Mouse (Mus musculus) kidney, embryonic 15.5 days (tissue): Measurements from ENCODE around the gene Ghrhr. TPM values are rescaled to one million over a fixed set of nuclear protein-coding genes. Genes with fewer than 3 reads are reported as not detected.
A peak's percentile ranks its signal among the peaks of the same experiment; 100 is the strongest.

ENCODE experiments used
- ATAC-seq: fragments of 200-750 bp; cut with Nextera tagmentation; replicated peaks from 2 replicates; pipeline ENCODE4 v1.8.0; 2017; ENCODE audit warnings: moderate TSS enrichment; ENCODE audit not compliant: low FRiP score
- H3K27ac ChIP-seq: fragments of 300-500 bp; sonication (generic); 2 replicates; pipeline ENCODE4 v1.5.1; 2015; ENCODE audit warnings: mild to moderate bottlenecking, inconsistent platforms
- H3K27me3 ChIP-seq: fragments of 300-500 bp; sonication (generic); 2 replicates; pipeline ENCODE4 v1.6.1; 2015; ENCODE audit warnings: inconsistent platforms
- H3K36me3 ChIP-seq: fragments of 300-500 bp; sonication (generic); 2 replicates; pipeline ENCODE4 v1.6.1; 2015; ENCODE audit warnings: inconsistent platforms
- H3K4me1 ChIP-seq: fragments of 300-500 bp; sonication (generic); 2 replicates; pipeline ENCODE4 v1.6.1; 2015; ENCODE audit warnings: inconsistent platforms
- H3K4me2 ChIP-seq: fragments of 300-500 bp; sonication (generic); 2 replicates; pipeline ENCODE4 v1.6.1; 2015; ENCODE audit warnings: moderate library complexity, mild to moderate bottlenecking, inconsistent platforms
- H3K4me3 ChIP-seq: fragments of 300-500 bp; sonication (generic); replicated peaks from 2 replicates; pipeline ENCODE4 v1.5.1; 2015; ENCODE audit warnings: mild to moderate bottlenecking, inconsistent platforms
- H3K9ac ChIP-seq: fragments of 300-500 bp; sonication (generic); 2 replicates; pipeline ENCODE4 v1.6.1; 2015; ENCODE audit warnings: mild to moderate bottlenecking, inconsistent platforms
- H3K9me3 ChIP-seq: fragments of 300-500 bp; sonication (generic); replicated peaks from 2 replicates; pipeline ENCODE4 v1.6.1; 2016; ENCODE audit warnings: inconsistent platforms
- WGBS: fragments of 180-500 bp; shearing (Covaris S2); methylation state at CpG from one replicate; pipeline ENCODE4 v1.1.7; 2015; ENCODE audit warnings: mixed read lengths; 5-methylcytosine and 5-hydroxymethylcytosine counted together
- polyA plus RNA-seq: library from polyadenylated mRNA; unstranded; fragments of >200 nt; fragmentation: Nextera tagmentation; extraction: Ambion mirVana; gene quantifications from 2 replicates; pipeline ENCODE4 v1.2.1, GENCODE M21; 2015

Ghrhr gene
- polyA plus RNA-seq, 1 experiment from 2014 or later: 0.05 TPM

DNA sequence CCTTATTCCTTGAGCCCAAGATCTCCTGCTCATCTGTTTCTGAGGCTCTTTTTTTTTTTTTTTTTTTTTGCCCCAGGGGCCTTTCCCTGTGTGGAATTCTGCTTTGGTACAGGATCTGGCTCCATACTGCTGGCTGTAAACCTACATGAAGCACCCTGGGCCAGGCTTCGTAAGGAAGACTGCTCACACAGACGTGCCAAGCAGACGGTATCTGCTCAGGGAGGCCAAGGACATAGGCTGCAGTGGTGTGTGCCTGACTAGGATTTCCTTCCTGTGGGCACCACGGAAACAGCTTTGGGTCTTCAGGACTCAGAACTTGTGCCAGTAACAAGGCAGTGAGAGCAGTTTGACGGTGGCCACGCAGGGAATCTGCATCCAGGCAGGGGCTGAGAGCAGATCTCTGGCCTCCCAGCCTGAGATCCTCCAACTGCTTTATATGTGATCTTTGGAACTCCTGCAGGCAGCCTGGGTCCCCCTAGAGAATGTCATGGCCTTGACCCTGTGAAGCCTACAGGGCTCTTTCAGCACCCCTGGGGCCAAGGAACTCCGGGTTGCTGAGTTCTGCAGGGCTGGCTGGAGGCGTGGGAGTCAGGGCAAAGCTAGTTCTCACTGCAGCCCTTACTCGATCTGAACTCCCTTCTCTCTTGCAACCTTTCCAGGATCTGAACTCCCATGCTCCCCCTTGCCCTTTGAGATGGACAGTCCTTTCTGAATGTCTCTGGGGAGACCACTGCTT lies 26.1 kb downstream of the Ghrhr start:
- Histone ChIP-seq H3K36me3 (no peaks in the 10 kb centered on the region), H3K4me1 (no peaks in the 10 kb centered on the region), H3K27ac (no peak overlapping the region), H3K9me3 (no peaks in the 10 kb centered on the region), H3K9ac (no peak overlapping the region), H3K4me2 (no peak overlapping the region), H3K27me3 (no peaks in the 10 kb centered on the region), H3K4me3 (no peak overlapping the region)
- no peak for ATAC-seq
- 63% methylated on average over 9 of the region's 9 CpGs for WGBS

- Histone ChIP-seq H3K4me3 (no peak overlapping the region), H3K9me3 (no peaks in the 10 kb centered on the region), H3K27ac (no peak overlapping the region), H3K27me3 (no peaks in the 10 kb centered on the region), H3K4me2 (no peak overlapping the region), H3K36me3 (no peaks in the 10 kb centered on the region), H3K9ac (no peak overlapping the region), H3K4me1 (no peaks in the 10 kb centered on the region)
- no peak for ATAC-seq
- WGBS: 77% methylated on average over 9 of the region's 9 CpGs
These were observed 27.6 kb downstream of the Ghrhr start for GRCm38 (mm10) chr6:55403411-55404309.

DNA sequence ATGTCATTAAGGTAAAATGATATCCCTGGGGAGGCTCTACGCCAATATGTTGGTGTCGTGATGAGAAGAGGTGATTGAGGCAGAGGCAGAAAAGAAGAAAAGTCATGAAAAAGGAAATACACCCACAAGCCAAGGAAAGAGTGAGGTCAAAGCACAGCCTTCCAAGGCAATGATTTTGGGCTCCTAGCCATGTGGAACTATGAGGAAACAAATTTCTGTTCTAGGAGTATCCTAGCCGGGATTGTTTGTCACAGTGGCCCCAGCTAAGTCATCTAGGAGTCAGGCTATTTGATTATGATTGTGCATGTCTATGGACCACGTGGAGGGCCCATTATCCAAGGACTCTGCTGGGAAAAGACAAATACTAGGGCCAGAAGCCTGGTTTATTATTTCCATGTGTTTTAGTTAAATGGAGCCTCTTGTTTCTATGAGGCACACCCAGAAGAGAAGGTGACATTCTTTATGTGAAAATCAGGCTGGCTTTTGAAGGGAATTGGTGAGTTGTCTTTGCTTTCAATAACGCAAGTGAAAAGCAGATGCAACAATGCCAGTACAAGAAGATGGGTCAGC lies 28.4 kb downstream of the Ghrhr start:
- Histone ChIP-seq H3K36me3 (no peaks in the 10 kb centered on the region), H3K27me3 (no peaks in the 10 kb centered on the region), H3K9ac (no peak overlapping the region), H3K9me3 (no peaks in the 10 kb centered on the region), H3K4me2 (no peak overlapping the region), H3K4me1 (no peaks in the 10 kb centered on the region), H3K27ac (no peak overlapping the region), H3K4me3 (no peak overlapping the region)
- ATAC-seq: no peak
- WGBS: 68% methylated on average over 5 of the region's 5 CpGs

DNA sequence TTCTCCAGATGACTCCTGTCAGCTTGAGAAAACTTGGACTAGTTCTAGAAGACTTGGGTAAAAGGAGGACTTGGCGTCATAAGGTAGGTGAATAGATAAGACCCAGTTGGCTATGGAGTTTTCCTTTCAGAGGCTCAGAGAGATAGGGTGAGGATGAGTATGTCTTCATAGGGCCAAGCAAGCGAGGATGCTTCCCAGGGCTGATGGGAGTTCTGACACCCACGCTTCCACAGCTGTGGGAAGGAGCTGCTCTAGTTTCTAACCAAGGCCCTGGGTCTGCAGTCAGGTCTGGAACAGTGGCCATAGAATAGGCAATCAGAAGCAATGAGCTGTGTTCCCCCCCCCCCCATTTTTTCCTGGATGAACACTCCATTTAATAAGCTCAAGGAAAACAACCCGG lies 31.2 kb downstream of the Ghrhr start:
- no peaks in the 10 kb centered on the region for H3K9me3 ChIP-seq
- peaks cover 8% of the 10 kb centered on the region for H3K4me1 ChIP-seq
- WGBS: 76% methylated on average over 4 of the region's 4 CpGs
- no peak overlapping the region for H3K27ac ChIP-seq
- H3K4me2 ChIP-seq: no peak overlapping the region
- H3K9ac ChIP-seq: no peak overlapping the region
- ATAC-seq: no peak
- H3K27me3 ChIP-seq: no peaks in the 10 kb centered on the region
- H3K4me3 ChIP-seq: no peak overlapping the region
- H3K36me3 ChIP-seq: no peaks in the 10 kb centered on the region

DNA sequence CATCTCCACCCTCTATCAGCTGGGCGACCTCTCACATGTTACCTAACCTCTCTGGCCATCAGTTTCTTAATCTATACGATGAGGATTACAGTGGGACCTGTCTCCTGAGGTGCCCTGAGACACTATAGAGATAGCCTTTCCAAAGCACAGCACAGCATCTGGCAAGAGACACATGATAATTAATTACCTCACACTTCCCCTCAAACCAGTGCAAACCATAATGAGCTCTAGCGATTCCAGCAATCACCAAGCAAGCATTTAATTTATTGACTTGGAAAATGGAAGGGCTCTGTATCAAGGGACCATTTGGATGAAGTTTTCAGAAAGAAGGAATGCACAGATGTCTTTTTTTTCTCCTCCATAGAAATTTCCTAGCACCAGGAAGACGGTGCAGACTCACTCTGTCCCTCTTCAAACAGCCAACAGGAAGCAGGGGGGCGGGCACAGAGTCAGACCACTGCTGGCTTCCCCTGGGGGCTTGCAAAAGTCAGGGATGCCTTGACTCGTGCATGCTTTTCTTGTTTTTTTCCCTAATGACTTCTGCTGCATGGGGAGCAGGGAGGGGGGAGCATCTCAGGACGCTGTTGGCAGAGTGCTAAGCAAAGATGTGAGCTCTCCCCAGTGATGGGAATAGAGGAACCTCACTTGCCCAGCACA lies 34.2 kb downstream of the Ghrhr start:
- H3K4me3 ChIP-seq: no peak overlapping the region
- H3K27ac ChIP-seq: 0 out of 2 replicates have a peak overlapping the region, but pooled peaks have one; percentile 47
- H3K9ac ChIP-seq: no peak overlapping the region
- no peak overlapping the region for H3K4me2 ChIP-seq
- H3K9me3 ChIP-seq: no peaks in the 10 kb centered on the region
- no peaks in the 10 kb centered on the region for H3K36me3 ChIP-seq
- peak; percentile 46; the same call in 1 of the 2 replicates for ATAC-seq
- WGBS: 28% methylated on average over 7 of the region's 7 CpGs
- no peaks in the 10 kb centered on the region for H3K27me3 ChIP-seq
- peaks cover 8% of the 10 kb centered on the region for H3K4me1 ChIP-seq

DNA sequence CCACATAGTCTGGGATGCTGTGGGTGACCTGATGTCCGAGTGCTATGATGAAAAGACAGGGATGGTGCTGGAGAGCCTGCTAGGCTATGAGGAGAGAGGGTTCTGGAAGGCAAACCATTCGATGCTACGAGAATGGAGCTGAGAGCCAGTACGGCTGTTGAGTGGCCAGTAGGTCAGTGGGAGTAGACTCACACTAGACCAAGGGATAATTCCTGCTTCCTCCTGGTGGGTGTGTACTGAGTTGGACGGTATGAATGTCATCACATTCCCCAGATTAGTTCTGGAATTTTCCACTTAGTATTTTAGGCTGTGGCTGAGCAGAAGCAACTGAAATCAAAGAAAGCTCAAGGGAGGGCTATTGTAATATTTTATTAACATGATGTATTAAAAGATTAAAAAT lies 34.9 kb downstream of the Ghrhr start:
- Histone ChIP-seq H3K4me2 (no peak overlapping the region), H3K9ac (no peak overlapping the region), H3K9me3 (no peaks in the 10 kb centered on the region), H3K4me3 (no peak overlapping the region), H3K36me3 (no peaks in the 10 kb centered on the region), H3K27ac (0 out of 2 replicates have a peak overlapping the region, but pooled peaks have one; percentile 47), H3K4me1 (peaks cover 8% of the 10 kb centered on the region), H3K27me3 (no peaks in the 10 kb centered on the region)
- 52% methylated on average over 5 of the region's 5 CpGs for WGBS
- no peak for ATAC-seq

GRCm38 (mm10) chr6:55416202-55416601 lies 40.1 kb downstream of the Ghrhr start:
- H3K4me1 ChIP-seq: peaks cover 6% of the 10 kb centered on the region
- no peak overlapping the region for H3K4me2 ChIP-seq
- no peak overlapping the region for H3K9ac ChIP-seq
- ATAC-seq: no peak
- H3K4me3 ChIP-seq: no peak overlapping the region
- no peaks in the 10 kb centered on the region for H3K36me3 ChIP-seq
- H3K27ac ChIP-seq: no peak overlapping the region
- no peaks in the 10 kb centered on the region for H3K27me3 ChIP-seq
- 83% methylated on average over 5 of the region's 5 CpGs for WGBS
- H3K9me3 ChIP-seq: no peaks in the 10 kb centered on the region

DNA sequence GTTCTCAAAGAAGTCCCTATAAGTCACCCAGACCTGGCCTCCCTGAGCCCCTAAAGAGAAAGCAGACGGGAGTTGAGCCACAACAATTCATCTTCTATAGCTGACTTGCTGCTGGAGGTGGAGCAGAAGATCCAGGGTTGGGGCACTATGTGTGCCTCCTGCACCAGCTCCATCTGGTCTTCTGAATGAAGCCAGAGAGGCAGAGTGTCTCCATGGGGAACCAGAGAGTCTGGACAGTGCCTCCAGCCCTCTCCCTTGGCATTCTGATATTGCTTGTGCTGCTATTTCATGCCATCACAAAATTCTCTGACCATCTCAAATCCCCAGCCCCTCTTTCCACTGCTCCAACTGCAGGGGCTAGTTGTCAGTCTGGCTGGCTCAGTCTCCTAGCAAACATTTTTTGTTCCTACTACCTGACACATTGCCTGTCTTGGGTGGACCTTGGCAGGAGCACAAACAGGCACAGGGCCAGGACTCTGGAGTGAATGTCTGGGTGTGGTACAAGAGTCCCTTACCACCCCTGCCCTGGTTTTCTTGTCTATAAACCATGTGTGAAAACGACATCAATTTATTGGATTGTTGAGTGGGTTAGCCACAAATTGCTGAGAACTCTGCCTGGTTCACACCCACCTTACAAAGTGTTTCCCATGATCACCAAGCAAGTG lies 42.8 kb downstream of the Ghrhr start:
- no peak overlapping the region for H3K9ac ChIP-seq
- H3K4me3 ChIP-seq: no peak overlapping the region
- no peak overlapping the region for H3K27ac ChIP-seq
- H3K4me2 ChIP-seq: no peak overlapping the region
- ATAC-seq: no peak
- H3K27me3 ChIP-seq: no peaks in the 10 kb centered on the region
- 22% methylated on average over 2 of the region's 2 CpGs for WGBS
- H3K36me3 ChIP-seq: no peaks in the 10 kb centered on the region
- peaks cover 9% of the 10 kb centered on the region for H3K4me1 ChIP-seq
- H3K9me3 ChIP-seq: no peaks in the 10 kb centered on the region

DNA sequence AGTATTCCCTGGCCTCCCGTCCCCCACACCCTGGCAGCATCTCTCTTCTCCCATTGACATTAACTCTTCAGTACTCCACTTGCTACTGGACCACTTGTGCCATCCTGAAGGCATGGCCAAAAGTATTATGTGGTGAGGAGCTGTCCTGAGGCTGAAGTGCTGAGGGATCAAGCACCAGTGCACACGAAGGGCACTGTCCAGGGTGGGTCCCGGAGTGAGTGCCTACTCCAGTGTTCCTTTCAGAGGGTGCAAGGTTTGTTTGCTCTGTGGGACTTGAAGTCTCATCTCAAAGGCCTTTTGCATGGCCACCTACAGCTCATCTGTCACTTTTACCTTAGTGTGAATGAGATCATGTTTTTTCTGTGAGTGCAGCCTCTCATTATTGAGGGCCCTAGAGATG lies 44.3 kb downstream of the Ghrhr start:
- H3K27ac ChIP-seq: no peak overlapping the region
- H3K4me3 ChIP-seq: no peak overlapping the region
- peaks cover 9% of the 10 kb centered on the region for H3K4me1 ChIP-seq
- H3K27me3 ChIP-seq: no peaks in the 10 kb centered on the region
- H3K9ac ChIP-seq: no peak overlapping the region
- no peak overlapping the region for H3K4me2 ChIP-seq
- ATAC-seq: no peak
- 56% methylated on average over 3 of the region's 3 CpGs for WGBS
- no peaks in the 10 kb centered on the region for H3K9me3 ChIP-seq
- H3K36me3 ChIP-seq: no peaks in the 10 kb centered on the region

- ATAC-seq: no peak
- Histone ChIP-seq H3K27ac (no peak overlapping the region), H3K9ac (no peak overlapping the region), H3K4me1 (peaks cover 9% of the 10 kb centered on the region), H3K36me3 (no peaks in the 10 kb centered on the region), H3K4me3 (no peak overlapping the region), H3K4me2 (no peak overlapping the region), H3K27me3 (no peaks in the 10 kb centered on the region), H3K9me3 (no peaks in the 10 kb centered on the region)
- WGBS: 14% methylated on average over 1 of the region's 1 CpGs
These were observed 44.8 kb downstream of the Ghrhr start for GRCm38 (mm10) chr6:55420869-55421361.

DNA sequence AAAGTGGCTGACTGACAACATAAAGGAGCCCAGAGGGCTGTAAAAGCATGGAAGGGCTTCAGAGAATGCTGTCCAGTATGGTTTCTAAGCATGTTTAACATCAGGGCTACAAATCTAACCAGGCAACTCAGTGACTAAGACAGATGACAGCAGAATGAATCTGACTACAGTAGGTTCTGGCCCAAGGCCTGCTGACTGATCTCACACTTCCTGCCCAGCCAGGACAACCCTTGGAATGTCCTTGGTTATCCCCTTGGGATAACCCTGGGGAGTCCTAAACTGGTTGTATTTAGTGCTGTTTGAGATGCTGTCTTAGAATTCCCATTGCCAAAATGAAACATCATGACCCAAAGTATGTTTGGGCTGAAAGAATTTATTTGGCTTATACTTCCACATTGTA lies 56.0 kb downstream of the Ghrhr start:
- no peaks in the 10 kb centered on the region for H3K27me3 ChIP-seq
- no peak overlapping the region for H3K9ac ChIP-seq
- H3K9me3 ChIP-seq: no peaks in the 10 kb centered on the region
- no peak overlapping the region for H3K4me2 ChIP-seq
- H3K36me3 ChIP-seq: no peaks in the 10 kb centered on the region
- H3K4me1 ChIP-seq: peaks cover 21% of the 10 kb centered on the region
- H3K27ac ChIP-seq: no peak overlapping the region
- ATAC-seq: no peak
- no peak overlapping the region for H3K4me3 ChIP-seq
